Mouse (Mus musculus) erythroblast, embryonic 14.5 days (primary cell): ENCODE measurements around the gene Rbm20.

Source experiments
- GATA1 ChIP-seq: IDR thresholded peaks from 2 replicates; pipeline ENCODE4 v1.6.1; 2012; ENCODE audit warnings: low read length, inconsistent platforms, mixed read lengths
- TAL1 ChIP-seq: IDR thresholded peaks from 3 replicates; pipeline ENCODE4 v1.6.1; 2012; ENCODE audit warnings: low read length, inconsistent platforms, mixed read lengths

DNA sequence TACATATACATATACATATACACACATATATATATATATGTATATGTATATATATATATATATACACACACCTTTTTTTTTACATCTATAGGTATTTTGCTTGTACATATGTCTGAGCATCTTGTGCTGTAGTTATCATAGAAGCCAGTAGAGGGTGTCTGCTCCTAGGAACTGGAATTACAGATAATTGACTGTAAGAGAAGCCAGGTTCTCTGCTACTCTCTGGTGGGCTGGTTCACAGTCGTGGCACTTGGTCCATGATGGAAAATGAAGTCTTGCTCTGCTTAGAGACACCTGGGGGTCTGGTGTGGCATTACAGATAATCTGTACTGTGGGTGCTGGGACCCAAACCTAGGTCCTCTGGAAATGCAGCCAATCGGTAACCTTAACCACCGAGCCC lies 64.8 kb downstream of the Rbm20 start:
- TF ChIP-seq TAL1: no peak
- TF ChIP-seq GATA1: no peak
